Mouse (Mus musculus) liver, embryonic 14.5 days (tissue): ENCODE results near the gene Abhd17b.

Experiments
- CTCF ChIP-seq: IDR thresholded peaks from 2 replicates; pipeline ENCODE4 v1.5.1; 2016; ENCODE audit warnings: antibody characterized with exemption, low read depth, control low read depth
- EP300 ChIP-seq: IDR thresholded peaks from 2 replicates; pipeline ENCODE4 v1.6.1; 2016; ENCODE audit warnings: antibody characterized with exemption, low read depth

DNA sequence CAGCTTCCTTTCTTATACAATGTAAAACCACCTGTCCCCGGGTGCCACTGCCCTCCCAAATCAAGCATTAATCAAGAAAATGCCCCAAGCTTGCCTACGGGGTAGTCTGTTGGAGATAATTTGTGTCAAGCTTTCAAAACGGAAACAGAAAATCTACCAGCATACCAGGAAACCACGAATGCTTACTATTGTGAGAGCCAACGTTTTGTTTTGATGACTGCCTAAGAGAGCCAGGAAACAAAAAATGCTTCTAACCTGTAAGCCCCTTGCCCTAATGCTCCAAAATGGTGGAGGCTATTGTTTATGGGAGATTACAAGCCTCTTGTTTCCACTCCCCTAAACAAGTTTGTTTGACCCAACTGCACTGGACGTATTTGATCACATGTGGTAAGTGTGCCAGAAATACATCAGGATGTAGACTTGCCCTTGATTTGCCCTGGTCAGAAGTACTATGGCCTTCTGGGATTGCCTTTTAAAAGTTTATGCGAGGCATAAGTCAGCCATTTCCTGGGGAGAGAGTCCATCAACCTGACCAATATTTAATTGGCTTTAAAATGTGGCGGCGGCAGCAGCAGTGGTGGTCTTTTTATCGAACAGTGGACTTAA lies 61.4 kb downstream of the Abhd17b start:
- TF ChIP-seq CTCF, result no peak
- TF ChIP-seq EP300, result no peak
